Mouse (Mus musculus) midbrain, embryonic 10.5 days (tissue): ENCODE data around the gene Rbck1. TPM values are rescaled to one million over a fixed set of nuclear protein-coding genes. Genes with fewer than 3 reads are reported as not detected.

Experiments used
- DNase-seq: peaks from one replicate; pipeline ENCODE4 v3.0.0-alpha.2; 2017; ENCODE audit warnings: low spot score
- H3K27ac ChIP-seq: fragments of 300-500 bp; sonication (generic); replicated peaks from 2 replicates; pipeline ENCODE4 v1.5.1; 2016; ENCODE audit warnings: mild to moderate bottlenecking
- H3K27me3 ChIP-seq: fragments of 300-500 bp; sonication (generic); 2 replicates; pipeline ENCODE4 v1.6.1; 2016; ENCODE audit warnings: low read depth, mild to moderate bottlenecking; ENCODE audit not compliant: poor library complexity, severe bottlenecking
- H3K36me3 ChIP-seq: fragments of 300-500 bp; sonication (generic); 2 replicates; pipeline ENCODE4 v1.6.1; 2016; ENCODE audit warnings: mild to moderate bottlenecking, moderate library complexity
- H3K4me1 ChIP-seq: fragments of 300-500 bp; sonication (generic); 2 replicates; pipeline ENCODE4 v1.6.1; 2016
- H3K4me3 ChIP-seq: fragments of 300-500 bp; sonication (generic); 2 replicates; pipeline ENCODE4 v1.5.1; 2016; ENCODE audit warnings: mild to moderate bottlenecking, moderate library complexity
- H3K9me3 ChIP-seq: fragments of 300-500 bp; sonication (generic); replicated peaks from 2 replicates; pipeline ENCODE4 v1.6.1; 2016; ENCODE audit warnings: mild to moderate bottlenecking
- WGBS: fragments of 180-500 bp; shearing (Covaris S2); methylation state at CpG from one replicate; pipeline ENCODE4 v1.1.7; 2016; 5-methylcytosine and 5-hydroxymethylcytosine counted together
- polyA plus RNA-seq: library from polyadenylated mRNA; unstranded; fragments of >200 nt; fragmentation: Nextera tagmentation; extraction: Ambion mirVana; gene quantifications from 2 replicates; pipeline ENCODE4 v1.2.1, GENCODE M21; 2016

Gene Rbck1
- polyA plus RNA-seq, 1 experiment from 2014 or later: 92.2 TPM

DNA sequence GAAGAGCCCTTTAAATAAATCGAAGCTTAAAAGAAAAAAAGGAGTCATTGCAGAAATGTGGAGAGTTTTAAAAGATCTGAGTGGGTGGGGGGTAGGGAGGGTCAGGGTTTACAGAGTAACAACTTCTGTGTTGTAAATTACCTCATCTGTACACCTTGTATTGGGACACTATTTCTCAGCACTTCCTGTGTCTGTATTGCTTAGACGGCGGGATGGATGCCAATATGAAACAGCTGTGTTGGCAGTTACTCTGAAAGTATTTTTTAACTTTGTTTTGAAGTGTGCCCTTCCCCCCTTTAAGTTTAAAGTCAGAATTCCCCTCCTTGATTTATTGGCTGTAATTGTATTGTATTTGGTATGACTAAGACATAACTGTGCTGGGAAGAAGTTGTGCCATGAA is 51.0 kb downstream of the Rbck1 start:
- WGBS: 95% methylated on average over 3 of the region's 3 CpGs
- H3K27me3 ChIP-seq: no peaks in the 10 kb centered on the region
- H3K4me3 ChIP-seq: no peak overlapping the region
- no peak overlapping the region for H3K27ac ChIP-seq
- DNase-seq: no peak
- no peaks in the 10 kb centered on the region for H3K9me3 ChIP-seq
- no peaks in the 10 kb centered on the region for H3K4me1 ChIP-seq
- peaks cover 88% of the 10 kb centered on the region for H3K36me3 ChIP-seq

DNA sequence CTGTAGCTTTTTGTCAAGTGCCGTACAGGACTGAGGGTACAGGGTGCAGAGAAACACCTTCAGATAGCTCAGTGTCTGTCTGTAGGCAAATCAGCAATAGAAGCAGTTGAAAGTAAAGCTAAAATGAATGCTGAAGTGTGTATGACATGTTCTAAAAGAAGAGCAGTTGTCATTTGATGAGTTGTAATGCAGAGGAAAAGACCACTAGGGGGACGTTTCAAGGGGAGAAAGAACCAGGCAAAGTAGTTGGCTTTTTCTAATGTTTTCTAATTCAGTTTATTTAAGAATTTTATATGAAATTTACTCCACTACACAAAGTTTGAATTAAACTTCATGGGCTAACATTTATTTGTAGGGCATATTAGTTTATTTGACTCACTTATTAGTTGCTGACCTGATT is 58.8 kb downstream of the Rbck1 start:
- no peaks in the 10 kb centered on the region for H3K27me3 ChIP-seq
- 82% methylated on average over 2 of the region's 2 CpGs for WGBS
- H3K27ac ChIP-seq: no peak overlapping the region
- no peak overlapping the region for H3K4me3 ChIP-seq
- no peaks in the 10 kb centered on the region for H3K9me3 ChIP-seq
- H3K36me3 ChIP-seq: peaks cover 89% of the 10 kb centered on the region
- DNase-seq: no peak
- H3K4me1 ChIP-seq: no peaks in the 10 kb centered on the region

Other genes starting within 250 kb of the Rbck1 start
- gene Srxn1, start 227.1 kb downstream of the Rbck1 start, polyA plus RNA-seq: 14.8 and 18.5 TPM in 2 replicates
- 1.9 and 3.0 TPM in 2 replicates for gene Tcf15, start 189.1 kb downstream of the Rbck1 start, polyA plus RNA-seq
- gene Csnk2a1, start 105.8 kb downstream of the Rbck1 start, polyA plus RNA-seq: 79.1 and 82.7 TPM in 2 replicates
- 29.2 and 30.3 TPM in 2 replicates for gene Tbc1d20, start 38.8 kb downstream of the Rbck1 start, polyA plus RNA-seq
- 2.2 and 2.8 TPM in 2 replicates for gene Trib3, start 11.4 kb upstream of the Rbck1 start, polyA plus RNA-seq
- gene Nrsn2, start 44.0 kb upstream of the Rbck1 start, polyA plus RNA-seq: 1.3 and 3.7 TPM in 2 replicates
- 8.6 and 9.2 TPM in 2 replicates for gene Sox12, start 65.4 kb upstream of the Rbck1 start, polyA plus RNA-seq
- 47.7 and 49.8 TPM in 2 replicates for gene Zcchc3, start 82.4 kb upstream of the Rbck1 start, polyA plus RNA-seq
- gene 6820408C15Rik, start 82.9 kb upstream of the Rbck1 start, polyA plus RNA-seq: 0.99 and 1.2 TPM in 2 replicates
- not detected in 2 replicates for gene Defb23, start 132.0 kb upstream of the Rbck1 start, polyA plus RNA-seq
- gene Defb20, start 144.4 kb upstream of the Rbck1 start, polyA plus RNA-seq: not detected in 2 replicates
- gene Defb22, start 157.5 kb upstream of the Rbck1 start, polyA plus RNA-seq: not detected in 2 replicates
- gene Defb26, start 179.0 kb upstream of the Rbck1 start, polyA plus RNA-seq: not detected in 2 replicates
- not detected in 2 replicates for gene Defb28, start 185.6 kb upstream of the Rbck1 start, polyA plus RNA-seq
- gene Defb29, start 207.4 kb upstream of the Rbck1 start, polyA plus RNA-seq: not detected in 2 replicates
- gene Gm17416, start 236.7 kb upstream of the Rbck1 start, polyA plus RNA-seq: not detected in 2 replicates
- gene Defb21, start 240.1 kb upstream of the Rbck1 start, polyA plus RNA-seq: not detected in 2 replicates
- not detected in 2 replicates for gene Defb19, start 247.7 kb upstream of the Rbck1 start, polyA plus RNA-seq